Mouse (Mus musculus) heart, postnatal 14 days (tissue): ENCODE measurements at regions not wholly inside any gene's neighbourhood (a gene's known extent, or its start where the extent isn't known, plus 50 kb on each side); places are given as distances from the start of the nearest gene placed in this dataset.
"Not testable (repeated sequence)": the region's sequence is repeated elsewhere in the genome, so short reads cannot be mapped to it uniquely, and the experiment has no call there.

Experiments
- DNase-seq, 2 experiments: peaks; one replicate each; pipeline ENCODE4 v3.0.0; 2021 to 2022
- intact Hi-C: fragments of 180-260 bp; cut with DNase I; formaldehyde crosslinking; loops from one replicate; pipeline ENCODE4 v1.15.1; 2025

DNA sequence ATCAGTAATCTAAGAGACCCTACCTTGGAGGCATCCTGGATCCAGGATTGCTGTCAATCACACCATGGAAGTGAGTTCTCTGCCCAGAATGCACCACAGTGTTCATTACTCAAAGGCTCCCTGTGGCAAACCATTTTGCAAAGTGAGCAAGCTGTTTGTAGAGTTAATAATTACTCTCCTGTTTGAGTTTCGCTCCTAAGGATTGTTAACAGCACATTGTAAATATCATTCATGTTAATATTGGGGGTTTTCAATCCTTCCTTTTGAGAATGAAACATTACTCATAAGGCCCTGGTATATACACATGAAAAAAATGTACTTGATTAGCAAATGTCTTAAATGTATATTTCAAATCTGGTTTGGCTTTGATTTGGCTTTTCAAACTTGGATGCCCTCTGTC, 58.1 kb upstream of the Clstn2 start:
- DNase-seq: no peak
- intact Hi-C loops: no loop called here

DNA sequence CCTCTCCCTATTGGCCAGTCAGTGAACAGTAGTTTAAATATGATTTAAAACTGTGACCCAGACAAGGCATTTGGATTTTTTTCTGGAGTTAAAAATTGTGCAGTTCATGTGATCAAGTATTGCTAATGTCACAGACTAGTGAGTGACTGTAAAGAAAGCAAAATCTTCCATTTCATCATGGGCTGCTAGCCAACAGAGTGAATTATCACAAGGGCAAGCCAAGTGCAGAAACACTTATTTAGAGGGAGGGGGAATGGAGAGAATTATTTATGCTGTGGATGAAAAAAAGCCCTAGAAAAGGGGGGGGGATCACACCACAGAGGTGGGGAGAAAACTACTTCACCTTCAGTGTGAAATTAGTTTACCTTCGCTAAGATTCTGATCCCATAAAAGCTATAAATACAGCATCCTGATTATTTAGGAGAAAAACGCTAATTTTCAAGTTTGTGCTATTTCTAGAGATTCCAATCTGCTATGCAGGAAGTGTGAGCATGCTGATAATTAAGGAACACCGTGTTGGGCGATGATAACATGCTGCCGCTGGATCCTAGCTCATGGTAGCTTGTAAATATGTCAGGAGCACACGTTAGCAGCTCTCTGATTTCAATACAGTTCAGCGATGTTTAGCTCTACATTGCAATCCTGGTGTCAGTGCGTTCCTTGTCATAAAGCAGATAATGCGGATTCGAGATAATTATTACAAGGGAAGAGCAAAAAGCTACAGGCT, 62.2 kb upstream of the Clstn2 start:
- intact Hi-C loops: no loop called here
- DNase-seq: no peak

DNA sequence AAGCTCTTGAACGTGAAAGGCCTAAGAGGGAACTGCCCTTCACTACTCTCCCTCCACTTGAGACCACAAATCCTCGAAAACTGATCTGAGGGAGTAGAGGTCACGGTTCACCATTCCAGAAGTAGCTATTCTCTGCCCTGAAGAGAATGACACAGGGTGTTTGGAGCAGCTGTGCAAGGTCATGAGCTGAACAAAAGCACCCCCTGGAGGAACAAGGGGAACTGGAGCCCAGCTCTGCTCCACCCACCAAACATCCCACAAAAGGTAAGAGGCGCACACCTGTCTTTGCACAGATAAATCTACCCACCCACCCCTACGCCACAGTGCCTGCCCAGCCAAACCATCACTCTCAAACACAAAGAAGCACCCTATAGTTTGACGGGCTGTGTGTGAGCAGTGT, 90.4 kb upstream of the Clstn2 start:
- DNase-seq: no peak
- intact Hi-C loops: no loop called here

DNA sequence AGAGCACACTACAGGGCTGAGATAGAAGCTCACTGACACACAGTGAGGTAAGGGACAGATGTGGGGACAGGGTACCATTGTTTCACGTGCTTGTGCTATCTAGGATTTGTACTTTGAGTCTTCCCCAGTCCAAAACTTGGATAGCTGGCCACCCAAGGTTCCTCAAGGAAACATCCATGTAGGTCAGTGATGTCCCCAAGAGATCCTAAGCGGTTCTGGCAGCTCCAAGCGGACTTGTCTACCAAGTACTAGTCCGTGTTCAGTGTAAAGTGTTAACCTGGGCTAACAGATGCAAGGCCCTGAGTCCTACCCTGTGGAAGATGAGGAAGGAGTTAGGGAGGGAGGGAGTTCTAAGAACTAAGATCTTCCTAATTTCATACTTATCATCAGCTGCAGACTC, 96.6 kb upstream of the Clstn2 start:
- intact Hi-C loops: no loop called here
- no peak for DNase-seq

DNA sequence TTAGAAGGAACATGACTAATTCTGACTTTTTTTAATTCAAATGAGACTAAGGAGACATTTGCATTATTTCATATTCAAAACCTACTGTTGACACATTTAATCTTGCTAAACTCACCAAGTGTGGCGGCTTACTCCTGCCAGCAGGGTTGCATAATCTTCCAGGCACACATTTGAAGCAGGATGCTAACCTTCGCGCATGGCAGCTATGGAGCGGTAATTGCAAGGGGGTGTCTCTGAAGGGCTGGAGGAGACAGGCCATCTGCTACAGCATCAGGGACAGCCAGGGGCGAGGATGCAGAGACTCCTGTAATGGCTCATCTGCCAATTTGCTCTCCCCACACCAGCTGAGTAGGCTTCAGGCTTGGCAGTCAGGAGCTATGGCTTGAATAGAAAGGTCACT, 97.9 kb upstream of the Clstn2 start:
- intact Hi-C loops: no loop called here
- DNase-seq: no peak

DNA sequence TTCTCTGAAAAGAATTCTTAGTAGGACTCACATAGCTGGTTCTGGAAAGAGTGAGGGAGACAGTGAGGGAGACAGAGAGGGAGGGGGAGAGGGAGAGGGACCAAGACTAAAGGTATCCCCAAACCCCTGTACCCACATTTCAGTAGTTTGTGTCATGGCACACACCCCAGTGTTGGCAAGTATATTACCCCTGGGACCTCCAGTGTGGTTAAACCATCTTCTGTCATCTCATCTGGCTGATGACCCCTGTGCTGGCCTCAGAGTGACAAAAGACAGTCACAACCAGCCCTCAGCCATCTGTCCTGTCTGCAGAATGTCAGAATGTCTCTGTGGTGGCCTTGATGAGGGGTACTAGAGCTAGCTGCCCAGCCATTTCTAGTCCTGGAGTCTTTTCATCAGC, 107.6 kb upstream of the Clstn2 start:
- intact Hi-C loops: no loop called here
- DNase-seq: no peak

DNA sequence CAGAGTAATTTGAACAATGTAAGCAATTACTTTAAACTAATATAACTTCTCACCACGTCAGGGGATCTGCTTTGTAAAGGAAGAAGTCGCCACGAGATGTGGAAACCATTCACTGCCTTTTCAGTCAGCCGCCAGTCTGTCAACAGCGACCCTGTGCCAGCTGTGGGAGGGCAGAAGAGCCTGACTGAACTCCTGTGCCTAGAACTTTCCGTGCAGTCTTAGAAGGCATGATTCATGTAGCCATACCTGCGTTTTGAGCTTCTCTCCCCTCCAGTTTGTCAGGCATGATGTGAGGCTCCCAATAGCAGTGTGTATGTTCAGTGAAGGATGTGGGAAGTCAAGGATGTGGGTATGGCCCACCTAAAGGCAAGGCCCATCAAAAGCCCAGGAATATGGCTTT, 109.1 kb upstream of the Clstn2 start:
- no peak for DNase-seq
- intact Hi-C loops: no loop called here

DNA sequence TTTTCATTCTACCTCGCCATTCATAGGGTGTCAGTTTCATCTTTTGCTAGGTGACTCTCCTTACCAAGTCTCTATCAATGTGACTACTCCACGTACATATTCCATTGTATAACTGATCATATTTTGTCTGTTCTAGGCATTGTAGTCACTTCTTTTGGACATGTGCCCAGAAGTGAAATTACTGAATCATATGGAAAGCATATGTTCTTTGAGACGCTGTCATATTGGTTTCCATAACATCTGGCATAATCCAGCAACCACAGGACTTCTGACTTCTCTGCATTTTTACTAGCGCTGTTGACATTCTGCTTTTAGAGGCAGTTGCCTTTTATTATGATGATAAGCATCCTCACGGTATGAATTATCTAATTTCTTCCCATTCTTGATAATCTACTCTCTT, 113.9 kb upstream of the Clstn2 start:
- no peak for DNase-seq
- intact Hi-C loops: no loop called here

DNA sequence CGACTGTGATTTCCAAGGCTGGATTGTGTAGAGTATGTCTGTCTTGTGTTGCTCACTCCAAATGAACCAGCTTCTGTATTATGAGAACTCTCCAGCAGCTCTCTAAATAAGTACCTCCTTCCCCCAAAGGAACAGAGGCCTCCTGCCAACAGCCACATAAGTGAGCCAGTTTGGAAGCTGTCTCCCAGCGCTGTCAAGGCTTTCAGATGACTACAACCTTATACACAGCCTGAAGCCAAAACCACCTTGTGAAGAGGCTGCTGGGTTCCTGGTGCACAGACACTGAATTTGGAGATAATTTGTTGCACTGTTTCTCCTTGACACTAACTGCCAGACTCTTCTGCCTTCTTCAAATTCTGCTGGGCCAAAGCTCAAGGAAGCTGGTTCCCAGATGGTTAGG, 125.4 kb upstream of the Clstn2 start:
- intact Hi-C loops: no loop called here
- no peak for DNase-seq

DNA sequence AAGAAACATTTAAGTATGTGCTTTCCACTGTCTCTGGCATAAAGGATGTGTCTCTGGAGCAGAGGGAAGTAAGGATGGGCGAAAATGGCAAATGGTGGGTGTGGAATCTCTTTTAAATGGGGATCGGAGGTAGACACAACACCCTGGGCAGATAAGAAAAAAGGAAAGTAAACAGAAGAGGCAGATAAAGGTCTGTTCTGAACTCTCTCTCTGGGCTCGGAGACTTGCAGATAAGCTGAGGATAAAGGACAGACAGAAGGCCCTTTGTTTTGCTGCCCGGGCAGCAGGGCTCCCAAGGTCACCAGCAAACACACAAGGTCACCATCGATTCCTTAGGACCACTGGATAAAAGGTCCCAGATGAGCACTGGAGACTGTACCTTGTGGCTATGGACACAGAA, 122.7 kb upstream of the Nmnat3 start:
- intact Hi-C loops: no loop called here
- DNase-seq: no peak

DNA sequence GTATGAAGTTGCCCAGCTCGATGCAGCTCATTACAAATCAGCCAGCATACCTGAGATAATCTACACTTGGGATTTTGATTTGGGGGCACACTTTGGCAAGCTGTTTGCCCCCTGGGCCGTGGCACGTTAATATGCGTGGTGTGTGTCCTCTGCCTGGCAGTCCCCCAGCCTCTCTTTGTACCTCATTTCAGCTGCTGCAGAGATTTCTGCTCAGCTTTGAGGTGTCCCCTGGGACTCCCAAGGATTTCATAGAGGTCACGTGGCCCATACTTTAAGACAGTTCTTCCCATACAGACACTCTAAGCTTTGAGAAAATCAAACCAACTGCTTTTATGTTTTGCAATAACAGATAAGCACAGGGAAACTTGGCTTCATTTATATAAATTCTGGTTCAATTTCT, 113.2 kb upstream of the Nmnat3 start:
- intact Hi-C loops: no loop called here

DNA sequence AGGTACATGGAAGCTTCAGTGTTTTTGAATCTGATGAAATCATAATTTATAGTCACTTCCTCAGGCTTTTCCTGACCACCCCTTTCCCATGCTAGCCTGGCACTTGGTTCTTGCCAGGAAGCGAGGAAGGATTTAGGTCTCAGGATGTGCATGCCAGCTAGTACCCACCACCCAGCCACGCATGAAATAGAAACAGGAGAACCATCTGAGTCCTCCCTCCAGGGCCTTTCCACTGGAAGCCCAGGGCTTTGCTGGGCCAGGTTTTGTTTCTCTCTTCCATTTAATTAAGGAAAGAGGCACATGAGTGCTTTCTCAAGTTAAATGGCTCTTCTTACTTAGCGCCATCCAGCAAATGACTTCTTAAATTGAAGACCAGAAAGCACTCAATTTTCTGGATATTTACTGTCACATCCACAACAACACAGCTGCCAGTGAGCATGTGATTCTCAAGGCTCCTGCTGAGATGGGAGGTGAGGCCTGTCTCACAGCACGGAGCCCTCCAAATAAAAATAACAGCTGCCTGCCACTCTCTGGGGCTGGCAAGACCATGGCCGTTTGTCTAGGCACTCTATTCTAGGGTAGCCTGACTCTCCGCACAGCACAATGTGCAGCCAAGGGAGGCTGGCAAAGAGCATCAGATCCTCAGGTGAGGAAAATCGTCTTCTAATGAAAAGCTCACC, 110.4 kb upstream of the Nmnat3 start:
- intact Hi-C loops: no loop called here
- DNase-seq: no peak

More for the DNA sequence above, 113.2 kb upstream of the Nmnat3 start:
- DNase-seq: no peak

DNA sequence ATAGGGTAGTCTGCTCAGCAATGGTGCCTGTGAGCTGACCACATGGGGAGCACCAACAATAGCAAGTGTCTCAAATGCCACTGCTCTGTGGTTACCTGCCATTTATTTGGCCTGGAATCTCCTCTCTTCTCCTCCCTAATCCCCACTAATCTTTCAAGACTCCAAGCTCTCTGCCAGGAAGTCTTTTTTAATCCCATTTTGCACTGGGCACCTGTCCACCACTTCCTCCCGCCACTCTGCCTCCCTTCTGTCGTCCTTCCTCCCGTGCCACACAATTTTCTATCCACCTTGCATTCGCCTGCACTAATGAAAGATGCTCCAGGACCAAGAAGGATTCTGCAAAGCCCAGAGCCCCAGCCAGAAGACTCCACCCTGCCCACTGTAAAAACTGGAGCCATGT, 106.5 kb upstream of the Nmnat3 start:
- intact Hi-C loops: no loop called here
- DNase-seq: no peak

DNA sequence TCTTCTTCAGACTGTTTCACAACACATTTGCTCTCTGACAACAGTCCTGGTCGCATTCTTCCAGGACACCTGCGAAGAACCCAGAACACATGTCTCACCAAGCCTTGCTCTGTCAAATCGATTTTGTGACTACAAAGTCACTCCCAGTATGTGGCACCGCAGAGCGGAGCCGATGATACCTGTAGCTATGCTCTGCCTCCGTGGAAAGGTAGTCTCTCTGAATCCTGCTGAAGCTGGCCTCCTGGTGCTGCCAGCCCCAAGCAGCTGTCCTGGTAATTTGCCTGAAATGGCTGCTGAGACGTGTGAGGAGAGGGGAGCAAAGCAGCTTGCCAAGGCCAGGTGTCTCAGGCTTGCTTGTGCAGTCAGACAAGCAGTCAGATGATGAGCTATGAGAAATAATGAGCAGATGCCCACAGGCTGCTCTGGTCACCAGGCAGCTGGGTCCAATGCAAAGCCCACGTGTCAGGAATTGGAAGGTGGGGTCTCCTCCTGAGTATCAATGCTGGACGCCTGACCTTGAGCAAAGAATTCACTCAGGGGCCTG, 100.4 kb upstream of the Nmnat3 start:
- intact Hi-C loops: no loop called here

DNA sequence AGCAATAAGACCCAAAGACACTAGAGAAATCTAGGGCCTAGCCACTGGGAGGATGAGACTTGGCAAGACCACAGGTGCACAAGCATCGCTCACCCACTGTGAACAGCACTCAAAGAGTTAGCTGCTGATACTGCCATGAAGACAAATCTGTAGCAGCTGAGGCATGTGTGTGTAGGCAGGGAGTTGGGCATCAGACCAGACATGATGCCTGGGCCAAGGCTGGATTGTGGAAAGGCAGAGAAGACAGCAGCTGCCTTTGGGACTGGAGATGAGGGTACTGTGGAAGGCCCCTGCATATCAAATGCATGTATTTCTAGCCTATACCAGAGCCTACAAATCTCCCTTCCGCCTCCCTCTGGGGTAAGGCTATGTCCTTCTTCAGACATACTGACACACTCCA, 92.9 kb upstream of the Nmnat3 start:
- DNase-seq: no peak
- intact Hi-C loops: no loop called here

More for the DNA sequence above, 100.4 kb upstream of the Nmnat3 start:
- no peak for DNase-seq

DNA sequence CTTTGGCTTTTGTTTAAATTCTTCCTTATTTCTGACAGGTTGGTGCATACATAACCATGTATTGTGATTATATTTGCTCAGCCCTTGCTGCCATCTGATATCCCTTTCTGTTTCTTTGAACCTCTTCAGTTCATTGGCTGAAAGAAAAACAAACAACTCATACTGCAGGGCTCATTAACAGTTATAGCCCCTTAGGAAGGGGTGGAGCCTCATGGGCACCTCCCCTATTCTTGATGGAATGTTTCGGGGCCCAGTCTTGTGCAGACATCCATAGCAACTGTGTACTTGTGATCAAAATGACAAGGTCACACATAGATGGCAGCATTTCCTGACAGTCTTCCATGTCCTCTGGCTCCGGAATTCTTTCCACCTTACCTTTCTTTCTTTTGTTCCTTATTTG, 68.4 kb upstream of the Nmnat3 start:
- intact Hi-C loops: no loop called here

DNA sequence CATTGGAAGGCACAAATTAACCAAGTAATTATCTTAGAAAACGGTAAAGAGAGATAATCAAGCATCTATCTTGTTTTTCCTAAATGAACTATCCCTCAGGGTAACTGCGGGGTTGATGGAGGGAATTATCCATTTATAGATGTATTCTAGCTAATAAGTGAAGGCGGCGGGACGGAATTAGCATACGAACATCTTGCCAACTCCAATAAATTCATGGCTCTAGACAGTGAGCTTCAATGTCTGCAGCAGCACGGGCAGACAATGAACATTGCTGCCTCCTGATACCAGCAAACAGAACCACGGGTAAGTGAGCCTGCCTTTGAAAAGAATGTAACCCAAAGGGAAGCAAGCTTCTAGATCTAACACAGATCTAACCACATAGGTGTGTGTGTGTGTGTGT, 66.9 kb upstream of the Nmnat3 start:
- intact Hi-C loops: no loop called here
- no peak for DNase-seq

More for the DNA sequence above, 68.4 kb upstream of the Nmnat3 start:
- DNase-seq: no peak

DNA sequence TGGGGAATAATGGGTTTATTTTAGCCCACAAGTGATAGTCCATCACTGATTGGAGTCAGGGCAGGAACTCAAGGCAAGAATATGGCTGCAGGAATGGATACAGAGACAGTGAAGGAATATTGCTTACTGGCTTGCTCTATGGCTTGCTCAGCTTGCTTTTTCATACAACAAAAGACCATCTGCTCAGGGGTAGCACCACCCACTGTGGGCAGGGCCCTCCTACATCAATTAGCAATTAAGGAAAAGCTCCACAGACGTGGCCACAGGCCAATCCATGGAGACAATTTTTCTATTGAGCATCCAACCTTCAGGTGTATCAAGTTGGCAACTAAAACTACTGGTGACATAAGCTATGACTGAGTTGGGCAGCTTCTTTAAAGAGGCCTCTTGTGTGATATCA, 65.5 kb upstream of the Nmnat3 start:
- intact Hi-C loops: no loop called here
- no peak for DNase-seq

DNA sequence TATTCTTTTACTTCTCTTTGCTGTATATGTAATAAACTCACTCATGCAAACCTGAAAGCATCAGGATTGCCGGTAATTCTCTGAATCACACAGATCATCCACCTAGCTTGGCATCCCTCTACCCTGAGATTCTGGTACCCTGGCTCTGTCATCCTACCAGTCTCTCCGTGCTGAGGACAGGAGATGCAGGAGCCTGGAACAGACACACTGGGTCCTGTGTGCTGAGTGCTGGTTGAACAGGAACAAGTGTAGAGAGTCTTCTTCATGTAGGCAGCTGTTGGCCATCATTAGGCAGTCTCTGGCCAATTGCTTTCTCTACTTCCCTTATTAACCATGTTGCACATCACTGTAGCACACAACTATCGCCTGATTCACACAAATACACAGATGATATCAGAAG, 59.0 kb upstream of the Nmnat3 start:
- intact Hi-C loops: no loop called here
- DNase-seq: no peak

DNA sequence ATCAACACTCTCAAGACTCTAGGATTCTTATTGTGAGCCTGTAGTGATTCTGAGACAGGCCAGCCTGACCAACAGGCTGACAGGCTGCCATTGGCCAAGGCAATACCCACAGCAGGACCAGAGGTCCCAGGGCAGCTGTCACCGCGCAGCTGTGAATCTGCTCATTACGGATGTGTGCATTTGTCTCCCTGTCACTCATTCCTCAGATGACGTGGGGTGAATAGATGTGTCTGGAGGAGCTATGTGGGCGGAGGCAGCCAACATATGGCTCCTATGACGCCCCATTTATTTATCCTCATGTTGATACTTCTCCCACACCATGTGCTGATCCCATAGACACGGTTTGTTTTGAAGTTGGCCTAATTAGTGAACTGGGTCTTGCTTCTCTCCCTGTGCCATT, 58.3 kb upstream of the Nmnat3 start:
- intact Hi-C loops: no loop called here

DNA sequence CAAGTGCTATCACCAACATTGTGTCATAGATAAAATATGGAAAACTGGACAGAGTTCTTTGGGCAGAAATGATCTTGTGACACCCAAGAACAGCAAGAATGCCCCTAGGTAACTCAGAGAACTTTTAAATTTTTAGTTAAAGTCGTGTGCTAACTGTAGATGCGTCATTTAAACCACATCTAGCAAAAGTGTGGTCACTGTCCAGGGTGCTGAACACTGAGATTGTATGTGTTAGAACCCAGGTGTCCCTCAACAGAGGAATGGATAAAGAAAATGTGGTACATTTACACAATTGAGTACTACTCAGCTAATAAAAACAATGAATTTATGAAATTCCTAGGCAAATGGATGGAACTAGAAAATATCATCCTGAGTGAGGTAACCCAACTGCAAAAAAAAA, 52.5 kb upstream of the Nmnat3 start:
- intact Hi-C loops: not testable (repeated sequence)
- peak in 1 of 2 experiments; percentile 6 for DNase-seq

More for the DNA sequence above, 58.3 kb upstream of the Nmnat3 start:
- DNase-seq: no peak
